Mouse (Mus musculus): ENCODE results near the gene Ank3. TPM values are rescaled to one million over a fixed set of nuclear protein-coding genes. Genes with fewer than 3 reads are reported as not detected.
A peak's percentile ranks its signal among the peaks of the same experiment; 100 is the strongest.
"Not testable (repeated sequence)": the region's sequence is repeated elsewhere in the genome, so short reads cannot be mapped to it uniquely, and the experiment has no call there.

Ank3 gene
- total and polyA plus RNA-seq, 2 experiments from 2014 or later: 60.1 to 239 TPM

DNA sequence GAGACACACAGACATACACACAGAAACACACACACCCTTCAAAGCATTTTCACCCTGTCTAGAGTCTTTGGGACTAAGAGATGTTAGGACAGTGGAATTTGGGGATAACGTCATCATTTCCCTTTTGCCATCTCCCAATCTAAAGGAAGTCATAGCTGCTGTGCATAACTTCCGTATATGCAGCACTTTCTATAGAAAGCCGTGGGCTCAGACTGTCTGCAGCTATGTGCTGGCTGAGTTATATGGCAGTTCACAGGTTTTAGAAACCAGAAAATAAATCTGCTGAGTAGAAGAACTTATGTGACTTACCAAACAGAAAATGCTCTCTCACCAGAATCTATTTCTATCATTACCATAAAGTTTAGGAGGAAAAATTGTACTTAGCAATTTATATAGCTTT, 501.2 kb downstream of the Ank3 start:
- Histone ChIP-seq H3K4me2 (ENCODE audit: low read depth, low read length) (no peak overlapping the region), H3K9me3 (ENCODE audit: low read length) (no peaks in the 10 kb centered on the region), H3K9ac (replicated peaks; ENCODE audit: low read length) (no peak overlapping the region), H3K27me3 (ENCODE audit: insufficient read depth, low read length) (no peaks in the 10 kb centered on the region), H3K27ac (no peak overlapping the region), H3K4me3 (ENCODE audit: low read length) (no peak overlapping the region), H3K4me1 (ENCODE audit: insufficient read depth, low read length) (no peaks in the 10 kb centered on the region), H3K36me3 (ENCODE audit: insufficient read depth, low read length) (peaks cover 31% of the 10 kb centered on the region; the same call in 1 of the 2 replicates)
- TF ChIP-seq CTCF (IDR thresholded peaks at IDR 0.05; ENCODE audit: low read depth): no peak
- DNase-seq (ENCODE audit: low spot score) (no peak), ATAC-seq (no peak)
- 79% methylated on average over 3 of the region's 3 CpGs for WGBS

DNA sequence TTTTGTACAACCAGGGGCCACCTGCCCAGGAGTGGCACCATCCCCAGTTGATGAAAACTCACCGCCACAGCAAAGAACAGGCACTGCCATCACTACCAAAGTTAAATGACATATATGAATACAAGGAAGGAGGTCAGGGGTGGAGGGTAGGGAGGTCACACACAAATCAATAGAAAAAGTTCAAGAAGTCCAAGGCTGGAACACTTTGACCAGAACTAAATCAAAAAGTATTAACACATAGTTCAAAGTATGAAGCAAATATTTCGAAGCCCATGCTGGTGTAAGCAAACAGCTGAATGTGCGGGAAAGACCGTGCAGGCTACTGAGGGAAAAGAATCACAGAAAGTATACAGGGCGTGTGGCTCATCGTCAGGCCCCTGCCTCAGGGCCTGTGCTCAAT, 503.5 kb downstream of the Ank3 start:
- ATAC-seq (no peak), DNase-seq (ENCODE audit: low spot score) (no peak)
- Histone ChIP-seq H3K27ac (no peak overlapping the region), H3K4me1 (ENCODE audit: insufficient read depth, low read length) (no peaks in the 10 kb centered on the region), H3K27me3 (ENCODE audit: insufficient read depth, low read length) (no peaks in the 10 kb centered on the region), H3K4me3 (ENCODE audit: low read length) (no peak overlapping the region), H3K36me3 (ENCODE audit: insufficient read depth, low read length) (peaks cover 24% of the 10 kb centered on the region; the same call in 1 of the 2 replicates), H3K9ac (replicated peaks; ENCODE audit: low read length) (no peak overlapping the region), H3K4me2 (ENCODE audit: low read depth, low read length) (no peak overlapping the region), H3K9me3 (ENCODE audit: low read length) (no peaks in the 10 kb centered on the region)
- 85% methylated on average over 6 of the region's 6 CpGs for WGBS
- TF ChIP-seq CTCF (IDR thresholded peaks at IDR 0.05; ENCODE audit: low read depth): no peak

DNA sequence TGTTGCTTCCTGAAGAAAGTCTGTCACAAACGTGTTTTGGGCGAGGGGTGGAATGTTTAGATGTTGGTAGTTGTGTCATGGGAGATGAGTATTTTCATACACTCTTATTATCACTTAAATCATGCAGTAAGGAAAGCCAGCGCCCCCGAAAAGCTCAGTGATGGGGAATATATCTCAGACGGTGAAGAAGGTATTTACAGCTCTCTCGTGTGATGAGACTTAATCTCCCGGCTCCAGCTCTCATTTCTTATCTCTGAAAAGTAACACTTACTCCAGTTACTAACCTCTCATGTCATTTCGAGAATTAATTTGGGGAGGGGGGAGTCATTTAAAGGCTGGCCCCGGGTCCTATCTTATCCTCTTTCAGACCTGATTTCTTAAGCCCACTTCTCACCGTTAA, 505.7 kb downstream of the Ank3 start:
- H3K4me1 ChIP-seq (ENCODE audit: insufficient read depth, low read length): no peaks in the 10 kb centered on the region
- 65% methylated on average over 10 of the region's 10 CpGs for WGBS
- no peak overlapping the region for H3K27ac ChIP-seq
- H3K9me3 ChIP-seq (ENCODE audit: low read length): no peaks in the 10 kb centered on the region
- H3K27me3 ChIP-seq (ENCODE audit: insufficient read depth, low read length): no peaks in the 10 kb centered on the region
- no peak overlapping the region for H3K9ac ChIP-seq (replicated peaks; ENCODE audit: low read length)
- no peak overlapping the region for H3K4me3 ChIP-seq (ENCODE audit: low read length)
- DNase-seq (ENCODE audit: low spot score): no peak
- no peak for ATAC-seq
- peaks cover 20% of the 10 kb centered on the region; the same call in 1 of the 2 replicates for H3K36me3 ChIP-seq (ENCODE audit: insufficient read depth, low read length)
- H3K4me2 ChIP-seq (ENCODE audit: low read depth, low read length): no peak overlapping the region
- TF ChIP-seq CTCF (IDR thresholded peaks at IDR 0.05; ENCODE audit: low read depth): no peak

- TF ChIP-seq CTCF (IDR thresholded peaks at IDR 0.05; ENCODE audit: low read depth): no peak
- Histone ChIP-seq H3K4me1 (ENCODE audit: insufficient read depth, low read length) (no peaks in the 10 kb centered on the region), H3K9me3 (ENCODE audit: low read length) (no peaks in the 10 kb centered on the region), H3K27me3 (ENCODE audit: insufficient read depth, low read length) (no peaks in the 10 kb centered on the region), H3K9ac (replicated peaks; ENCODE audit: low read length) (no peak overlapping the region), H3K36me3 (ENCODE audit: insufficient read depth, low read length) (peaks cover 4% of the 10 kb centered on the region; the same call in 1 of the 2 replicates), H3K4me2 (ENCODE audit: low read depth, low read length) (no peak overlapping the region), H3K27ac (no peak overlapping the region), H3K4me3 (ENCODE audit: low read length) (no peak overlapping the region)
- ATAC-seq (0 out of 2 replicates have a peak, but pooled peaks have one; percentile 57), DNase-seq (ENCODE audit: low spot score) (no peak)
- 50% methylated on average over 12 of the region's 12 CpGs for WGBS
Measured at GRCm38 (mm10) chr10:69907795-69908764, 509.5 kb downstream of the Ank3 start.

- ATAC-seq (no peak), DNase-seq (ENCODE audit: low spot score) (no peak)
- Histone ChIP-seq H3K9ac (replicated peaks; ENCODE audit: low read length) (no peak overlapping the region), H3K4me1 (ENCODE audit: insufficient read depth, low read length) (no peaks in the 10 kb centered on the region), H3K36me3 (ENCODE audit: insufficient read depth, low read length) (no peaks in the 10 kb centered on the region; the same call in 1 of the 2 replicates), H3K4me3 (ENCODE audit: low read length) (no peak overlapping the region), H3K27me3 (ENCODE audit: insufficient read depth, low read length) (no peaks in the 10 kb centered on the region), H3K27ac (no peak overlapping the region), H3K9me3 (ENCODE audit: low read length) (no peaks in the 10 kb centered on the region), H3K4me2 (ENCODE audit: low read depth, low read length) (no peak overlapping the region)
- TF ChIP-seq CTCF (IDR thresholded peaks at IDR 0.05; ENCODE audit: low read depth): no peak
- WGBS: 87% methylated on average over 4 of the region's 4 CpGs
Measured at GRCm38 (mm10) chr10:69909856-69910255, 511.3 kb downstream of the Ank3 start.

DNA sequence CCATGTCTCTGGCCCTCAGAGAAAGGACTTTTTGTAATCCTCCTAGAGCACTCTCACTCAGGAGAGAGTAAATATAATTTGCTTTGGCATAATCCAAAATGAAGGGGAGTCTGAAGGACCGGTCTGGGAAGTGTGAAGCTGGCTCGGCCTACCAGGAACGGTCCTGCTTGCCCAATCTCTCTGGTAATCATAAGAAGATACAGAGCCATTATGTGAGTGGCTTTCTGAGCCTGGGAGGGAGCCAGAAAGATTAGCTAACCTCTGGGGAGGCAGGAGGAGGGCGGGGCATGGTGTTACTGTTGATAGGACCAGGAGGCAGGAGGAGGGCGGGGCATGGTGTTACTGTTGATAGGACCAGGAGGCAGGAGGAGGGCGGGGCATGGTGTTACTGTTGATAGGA, 511.7 kb downstream of the Ank3 start:
- H3K27me3 ChIP-seq (ENCODE audit: insufficient read depth, low read length); DNase-seq (ENCODE audit: low spot score); H3K27ac ChIP-seq; ATAC-seq; H3K4me1 ChIP-seq (ENCODE audit: insufficient read depth, low read length); H3K4me2 ChIP-seq (ENCODE audit: low read depth, low read length); H3K9me3 ChIP-seq (ENCODE audit: low read length); H3K9ac ChIP-seq (replicated peaks; ENCODE audit: low read length); H3K4me3 ChIP-seq (ENCODE audit: low read length); H3K36me3 ChIP-seq (ENCODE audit: insufficient read depth, low read length): not testable (repeated sequence)
- WGBS: 23% methylated on average over 5 of the region's 6 CpGs

DNA sequence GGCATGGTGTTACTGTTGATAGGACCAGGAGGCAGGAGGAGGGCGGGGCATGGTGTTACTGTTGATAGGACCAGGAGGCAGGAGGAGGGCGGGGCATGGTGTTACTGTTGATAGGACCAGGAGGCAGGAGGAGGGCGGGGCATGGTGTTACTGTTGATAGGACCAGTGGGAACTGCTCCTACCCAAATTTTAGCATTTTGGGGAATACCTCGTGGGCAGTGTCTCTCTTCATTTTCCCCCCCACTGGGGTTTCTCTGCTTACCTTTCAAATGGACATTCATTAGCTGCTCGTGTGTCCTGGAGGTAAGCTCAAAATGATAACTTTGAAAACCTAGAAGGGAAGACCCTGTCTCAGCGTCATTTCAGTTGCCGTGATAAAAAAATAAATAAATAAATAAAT, 512.2 kb downstream of the Ank3 start:
- H3K9me3 ChIP-seq (ENCODE audit: low read length); ATAC-seq: not testable (repeated sequence)
- WGBS: 43% methylated on average over 5 of the region's 7 CpGs

More for the DNA sequence above, 512.2 kb downstream of the Ank3 start:
- H3K4me1 ChIP-seq (ENCODE audit: insufficient read depth, low read length); H3K27ac ChIP-seq; H3K4me3 ChIP-seq (ENCODE audit: low read length); H3K9ac ChIP-seq (replicated peaks; ENCODE audit: low read length); H3K4me2 ChIP-seq (ENCODE audit: low read depth, low read length); DNase-seq (ENCODE audit: low spot score); H3K27me3 ChIP-seq (ENCODE audit: insufficient read depth, low read length); H3K36me3 ChIP-seq (ENCODE audit: insufficient read depth, low read length): not testable (repeated sequence)
